Mouse (Mus musculus): ENCODE results near the gene Sirpa. TPM values are rescaled to one million over a fixed set of nuclear protein-coding genes. Genes with fewer than 3 reads are reported as not detected.

The Sirpa gene
- polyA plus RNA-seq, 1 experiment from 2014 or later, result 16.9 TPM

DNA sequence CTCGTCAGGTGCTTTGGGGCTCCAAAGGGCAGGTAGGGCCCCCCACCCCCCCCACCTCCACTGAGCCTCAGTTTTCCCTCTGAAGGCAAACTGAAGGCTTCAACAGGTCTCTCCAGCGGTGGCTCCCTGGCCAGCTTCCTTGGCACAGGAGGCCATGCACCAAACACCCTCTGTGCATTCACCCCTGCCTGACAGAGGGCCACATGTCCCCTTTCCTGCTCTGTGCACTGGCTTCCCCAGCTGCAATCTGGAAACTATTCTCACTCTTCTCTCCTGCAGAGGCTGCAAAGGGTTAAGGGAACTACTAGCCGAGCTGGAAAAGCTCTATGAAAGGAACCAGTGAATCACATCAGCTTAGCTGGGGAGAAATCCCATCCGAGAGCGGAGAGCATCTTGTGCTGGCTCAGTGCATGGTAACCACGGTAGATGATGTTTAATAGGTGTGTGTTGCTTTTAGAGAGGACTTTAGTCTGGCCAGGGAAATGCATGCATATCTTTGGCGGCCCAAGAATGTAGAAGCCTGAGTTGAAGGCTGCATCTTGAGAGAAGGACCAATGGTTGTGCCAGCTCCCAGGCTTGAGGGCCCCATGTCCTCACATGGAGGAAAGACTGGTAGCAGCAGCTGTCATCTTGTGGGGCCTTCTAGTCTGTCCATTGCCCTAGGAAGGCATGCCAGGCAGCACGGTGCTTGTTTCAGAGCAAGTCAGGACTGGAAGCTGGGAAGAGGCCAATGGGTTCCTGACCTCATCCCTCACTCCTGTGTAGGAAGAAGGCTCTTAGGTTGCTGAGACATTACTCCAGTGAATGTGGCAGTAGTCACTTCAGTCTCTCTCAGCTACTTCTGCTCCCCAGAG, 6.8 kb downstream of the Sirpa start:
- H3K4me1 ChIP-seq, result peaks cover 28% of the 10 kb centered on the region
- no peak overlapping the region for H3K4me3 ChIP-seq
- no peaks in the 10 kb centered on the region for H3K27me3 ChIP-seq
- 45% methylated on average over 8 of the region's 8 CpGs for WGBS
- no peak overlapping the region for H3K4me2 ChIP-seq
- H3K36me3 ChIP-seq (ENCODE audit: poor library complexity, severe bottlenecking), result no peaks in the 10 kb centered on the region
- ATAC-seq, result no peak
- no peak overlapping the region for H3K9ac ChIP-seq
- H3K9me3 ChIP-seq (replicated peaks), result no peaks in the 10 kb centered on the region
- H3K27ac ChIP-seq, result no peak overlapping the region

- Histone ChIP-seq H3K4me1 (peaks cover 29% of the 10 kb centered on the region), H3K9ac (no peak overlapping the region), H3K27me3 (no peaks in the 10 kb centered on the region), H3K9me3 (replicated peaks) (no peaks in the 10 kb centered on the region), H3K4me2 (no peak overlapping the region), H3K27ac (no peak overlapping the region), H3K4me3 (no peak overlapping the region), H3K36me3 (ENCODE audit: poor library complexity, severe bottlenecking) (no peaks in the 10 kb centered on the region)
- no peak for ATAC-seq
- 94% methylated on average over 1 of the region's 1 CpGs for WGBS
Measured at GRCm38 (mm10) chr2:129601059-129601650, 8.5 kb downstream of the Sirpa start.

GRCm38 (mm10) chr2:129601894-129602663, 9.4 kb downstream of the Sirpa start:
- Histone ChIP-seq H3K9ac (no peak overlapping the region), H3K4me3 (no peak overlapping the region), H3K36me3 (ENCODE audit: poor library complexity, severe bottlenecking) (no peaks in the 10 kb centered on the region), H3K27ac (no peak overlapping the region), H3K9me3 (replicated peaks) (no peaks in the 10 kb centered on the region), H3K27me3 (no peaks in the 10 kb centered on the region), H3K4me1 (peaks cover 38% of the 10 kb centered on the region), H3K4me2 (no peak overlapping the region)
- WGBS, result 86% methylated on average over 10 of the region's 10 CpGs
- no peak for ATAC-seq

DNA sequence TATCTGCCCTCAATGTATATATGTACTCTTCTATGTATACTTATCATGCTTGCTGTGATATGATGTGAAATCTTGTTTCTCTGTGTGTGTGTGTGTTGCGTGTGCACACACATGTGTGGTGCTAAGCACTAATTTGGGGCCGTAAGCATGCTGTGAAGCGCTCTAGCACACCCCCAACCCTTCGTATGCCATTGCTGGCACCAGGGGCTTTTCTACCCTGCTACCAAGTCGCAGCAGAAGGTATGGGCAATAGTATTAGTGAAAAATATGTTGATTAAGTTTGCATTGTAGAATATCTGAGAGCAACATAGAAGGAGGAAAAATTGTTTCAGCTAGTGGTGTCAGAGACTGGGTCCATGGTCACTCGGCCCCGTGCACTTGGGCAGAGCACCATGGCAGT, 10.2 kb downstream of the Sirpa start:
- H3K4me3 ChIP-seq, result no peak overlapping the region
- H3K9me3 ChIP-seq (replicated peaks), result no peaks in the 10 kb centered on the region
- no peak overlapping the region for H3K9ac ChIP-seq
- WGBS, result 95% methylated on average over 7 of the region's 7 CpGs
- no peak for ATAC-seq
- H3K4me1 ChIP-seq, result peaks cover 37% of the 10 kb centered on the region
- H3K27ac ChIP-seq, result no peak overlapping the region
- H3K36me3 ChIP-seq (ENCODE audit: poor library complexity, severe bottlenecking), result no peaks in the 10 kb centered on the region
- H3K4me2 ChIP-seq, result no peak overlapping the region
- no peaks in the 10 kb centered on the region for H3K27me3 ChIP-seq

- ATAC-seq, result peak; percentile 83
- WGBS, result 93% methylated on average over 1 of the region's 1 CpGs
- Histone ChIP-seq H3K9me3 (replicated peaks) (no peaks in the 10 kb centered on the region), H3K4me3 (no peak overlapping the region), H3K9ac (no peak overlapping the region), H3K27ac (no peak overlapping the region), H3K27me3 (no peaks in the 10 kb centered on the region), H3K4me2 (no peak overlapping the region), H3K36me3 (ENCODE audit: poor library complexity, severe bottlenecking) (no peaks in the 10 kb centered on the region), H3K4me1 (peaks cover 37% of the 10 kb centered on the region)
Measured at GRCm38 (mm10) chr2:129603536-129603935, 10.9 kb downstream of the Sirpa start.

GRCm38 (mm10) chr2:129604032-129604431, 11.4 kb downstream of the Sirpa start:
- peaks cover 37% of the 10 kb centered on the region for H3K4me1 ChIP-seq
- H3K9ac ChIP-seq, result no peak overlapping the region
- H3K9me3 ChIP-seq (replicated peaks), result no peaks in the 10 kb centered on the region
- no peak for ATAC-seq
- no peak overlapping the region for H3K4me2 ChIP-seq
- no peak overlapping the region for H3K4me3 ChIP-seq
- H3K36me3 ChIP-seq (ENCODE audit: poor library complexity, severe bottlenecking), result peaks cover 5% of the 10 kb centered on the region
- WGBS, result 12% methylated on average over 6 of the region's 6 CpGs
- no peaks in the 10 kb centered on the region for H3K27me3 ChIP-seq
- H3K27ac ChIP-seq, result no peak overlapping the region

DNA sequence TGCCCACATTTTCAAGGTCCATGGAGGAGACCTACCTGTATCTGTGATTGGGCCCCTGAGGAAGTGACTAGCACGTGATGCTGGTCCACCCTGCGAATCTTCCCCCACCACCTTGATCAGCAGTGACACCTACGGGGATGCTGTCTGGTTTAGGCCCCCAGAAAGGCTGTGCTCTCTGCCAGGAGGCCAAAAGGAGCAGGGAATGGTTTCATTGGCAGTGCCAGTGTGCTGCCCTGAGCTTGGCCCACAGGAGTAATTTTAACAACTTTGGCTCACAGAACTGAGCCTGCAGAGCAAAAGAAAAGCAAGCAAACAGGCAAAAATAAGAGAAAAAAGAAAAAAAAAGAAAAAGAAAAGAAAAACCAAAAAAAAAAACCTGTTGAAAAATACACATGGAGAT, 13.2 kb downstream of the Sirpa start:
- no peaks in the 10 kb centered on the region for H3K9me3 ChIP-seq (replicated peaks)
- ATAC-seq, result no peak
- H3K4me2 ChIP-seq, result no peak overlapping the region
- peaks cover 30% of the 10 kb centered on the region for H3K4me1 ChIP-seq
- H3K27me3 ChIP-seq, result no peaks in the 10 kb centered on the region
- peaks cover 23% of the 10 kb centered on the region for H3K36me3 ChIP-seq (ENCODE audit: poor library complexity, severe bottlenecking)
- H3K27ac ChIP-seq, result no peak overlapping the region
- no peak overlapping the region for H3K9ac ChIP-seq
- WGBS, result 57% methylated on average over 3 of the region's 3 CpGs
- H3K4me3 ChIP-seq, result no peak overlapping the region

DNA sequence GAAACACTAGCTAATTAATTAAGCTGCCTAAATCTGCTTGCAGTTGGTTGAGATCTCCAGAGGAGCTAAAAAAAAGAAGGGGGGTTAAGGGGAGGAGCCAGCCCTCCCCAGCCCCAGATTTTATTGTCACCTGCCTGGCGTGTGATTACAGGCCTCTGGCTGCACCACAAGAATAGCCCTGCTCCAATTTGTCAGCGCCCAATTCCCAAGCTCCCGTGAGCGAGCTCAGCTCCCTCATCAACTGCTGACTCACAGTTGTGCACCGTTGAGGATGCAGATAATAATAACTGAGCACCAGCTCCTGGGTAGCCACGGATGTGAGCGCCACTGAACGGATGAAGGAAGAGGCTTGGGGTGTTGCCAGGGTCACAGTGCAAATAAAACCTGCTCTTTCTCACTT, 13.6 kb downstream of the Sirpa start:
- peaks cover 27% of the 10 kb centered on the region for H3K36me3 ChIP-seq (ENCODE audit: poor library complexity, severe bottlenecking)
- H3K9me3 ChIP-seq (replicated peaks), result no peaks in the 10 kb centered on the region
- peak overlapping the region; percentile 27; the same call in 1 of the 2 replicates for H3K27ac ChIP-seq
- peak; percentile 71 for ATAC-seq
- H3K9ac ChIP-seq, result no peak overlapping the region
- H3K4me2 ChIP-seq, result no peak overlapping the region
- H3K4me1 ChIP-seq, result peaks cover 30% of the 10 kb centered on the region
- WGBS, result 13% methylated on average over 8 of the region's 8 CpGs
- H3K4me3 ChIP-seq, result no peak overlapping the region
- no peaks in the 10 kb centered on the region for H3K27me3 ChIP-seq

DNA sequence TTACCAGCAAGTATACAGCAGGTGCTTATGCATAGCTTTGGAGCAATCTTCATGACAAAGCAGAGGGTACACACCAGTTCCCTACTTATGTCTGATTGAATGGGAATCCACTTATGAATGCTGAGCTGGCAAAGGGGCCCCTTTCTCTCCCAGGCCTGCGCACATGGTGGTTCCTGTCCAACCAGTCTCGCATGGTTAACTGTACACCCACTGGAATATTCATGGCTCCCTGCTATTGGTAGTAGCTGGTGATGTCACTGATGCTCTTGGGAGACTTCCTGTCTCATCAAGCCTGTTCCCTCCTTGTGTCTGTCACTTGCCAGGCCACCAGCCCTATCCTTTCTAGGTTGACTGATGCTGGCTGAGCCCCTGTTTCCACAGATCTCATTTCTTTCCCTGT, 14.3 kb downstream of the Sirpa start:
- peak; percentile 35; the same call in 1 of the 2 replicates for ATAC-seq
- Histone ChIP-seq H3K27ac (0 out of 2 replicates have a peak overlapping the region, but pooled peaks have one; percentile 27), H3K4me3 (no peak overlapping the region), H3K36me3 (ENCODE audit: poor library complexity, severe bottlenecking) (peaks cover 27% of the 10 kb centered on the region), H3K4me2 (no peak overlapping the region), H3K9me3 (replicated peaks) (no peaks in the 10 kb centered on the region), H3K9ac (no peak overlapping the region), H3K4me1 (peaks cover 30% of the 10 kb centered on the region), H3K27me3 (no peaks in the 10 kb centered on the region)
- 59% methylated on average over 2 of the region's 2 CpGs for WGBS

DNA sequence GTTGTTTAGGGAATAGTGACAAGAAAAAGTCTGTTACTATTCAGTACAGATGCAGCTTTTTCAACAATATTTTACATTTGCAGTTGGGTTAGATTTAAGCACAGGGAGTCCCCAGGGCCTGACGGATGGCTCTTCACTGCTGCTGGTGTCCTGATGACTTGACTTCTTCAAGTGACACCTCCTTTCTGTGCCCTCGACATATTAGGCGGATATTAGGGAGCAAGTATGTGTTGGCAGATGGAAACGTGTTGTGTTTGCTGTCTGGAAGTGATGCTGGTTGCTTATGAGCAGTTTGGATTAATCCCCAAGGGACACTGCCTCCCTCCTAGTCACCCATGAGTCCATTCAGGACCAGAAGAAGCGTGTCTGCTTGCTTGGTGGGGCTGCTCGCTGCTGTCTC, 21.3 kb downstream of the Sirpa start:
- Histone ChIP-seq H3K36me3 (ENCODE audit: poor library complexity, severe bottlenecking) (peaks cover 44% of the 10 kb centered on the region), H3K9ac (no peak overlapping the region), H3K4me1 (no peaks in the 10 kb centered on the region), H3K27ac (no peak overlapping the region), H3K4me2 (no peak overlapping the region), H3K4me3 (no peak overlapping the region), H3K9me3 (replicated peaks) (no peaks in the 10 kb centered on the region), H3K27me3 (no peaks in the 10 kb centered on the region)
- ATAC-seq, result no peak
- 84% methylated on average over 6 of the region's 6 CpGs for WGBS

- Histone ChIP-seq H3K4me2 (no peak overlapping the region), H3K4me1 (no peaks in the 10 kb centered on the region), H3K4me3 (no peak overlapping the region), H3K27ac (no peak overlapping the region), H3K27me3 (no peaks in the 10 kb centered on the region), H3K9ac (no peak overlapping the region), H3K9me3 (replicated peaks) (no peaks in the 10 kb centered on the region), H3K36me3 (ENCODE audit: poor library complexity, severe bottlenecking) (peaks cover 38% of the 10 kb centered on the region)
- 93% methylated on average over 10 of the region's 10 CpGs for WGBS
- no peak for ATAC-seq
Measured at GRCm38 (mm10) chr2:129614482-129615185, 22.0 kb downstream of the Sirpa start.
